Mouse (Mus musculus): Measurements from ENCODE around the gene Adra2b.

The Adra2b gene

GRCm38 (mm10) chr2:127362459-127363281, at the start of gene Adra2b:
Gene Adra2b, plus strand, starts transcription at chr2:127363208.
- peak; percentile 88 for DNase-seq (ENCODE audit: low spot score)

GRCm38 (mm10) chr2:127313878-127314277, 49.1 kb upstream of the Adra2b start:
- DNase-seq (ENCODE audit: low spot score) = no peak

- DNase-seq (ENCODE audit: low spot score) = no peak
Observed at GRCm38 (mm10) chr2:127314467-127315154, 48.4 kb upstream of the Adra2b start.

- DNase-seq (ENCODE audit: low spot score) = no peak
Observed at GRCm38 (mm10) chr2:127315155-127315470, 47.9 kb upstream of the Adra2b start.

- no peak for DNase-seq (ENCODE audit: low spot score)
Observed at GRCm38 (mm10) chr2:127316431-127316830, 46.6 kb upstream of the Adra2b start.

GRCm38 (mm10) chr2:127318136-127318535, 44.9 kb upstream of the Adra2b start:
- DNase-seq (ENCODE audit: low spot score) = no peak

GRCm38 (mm10) chr2:127319071-127319470, 43.9 kb upstream of the Adra2b start:
- DNase-seq (ENCODE audit: low spot score) = no peak

- DNase-seq (ENCODE audit: low spot score) = no peak
Observed at GRCm38 (mm10) chr2:127322671-127323285, 40.2 kb upstream of the Adra2b start.

GRCm38 (mm10) chr2:127323667-127324066, 39.3 kb upstream of the Adra2b start:
- no peak for DNase-seq (ENCODE audit: low spot score)

GRCm38 (mm10) chr2:127324456-127324855, 38.6 kb upstream of the Adra2b start:
- DNase-seq (ENCODE audit: low spot score) = no peak

- no peak for DNase-seq (ENCODE audit: low spot score)
Observed at GRCm38 (mm10) chr2:127328090-127328851, 34.7 kb upstream of the Adra2b start.

GRCm38 (mm10) chr2:127332807-127333570, 30.0 kb upstream of the Adra2b start:
- no peak for DNase-seq (ENCODE audit: low spot score)

GRCm38 (mm10) chr2:127333945-127334603, 28.9 kb upstream of the Adra2b start:
- no peak for DNase-seq (ENCODE audit: low spot score)

GRCm38 (mm10) chr2:127335078-127335541, 27.9 kb upstream of the Adra2b start:
- no peak for DNase-seq (ENCODE audit: low spot score)

GRCm38 (mm10) chr2:127335767-127336496, 27.1 kb upstream of the Adra2b start, which contains the start of gene Dusp2:
Gene Dusp2, plus strand, starts transcription at chr2:127336159.
- DNase-seq (ENCODE audit: low spot score) = peak; percentile 62

- DNase-seq (ENCODE audit: low spot score) = no peak
Observed at GRCm38 (mm10) chr2:127336497-127336832, 26.5 kb upstream of the Adra2b start.

- DNase-seq (ENCODE audit: low spot score) = no peak
Observed at GRCm38 (mm10) chr2:127336885-127337284, 26.1 kb upstream of the Adra2b start.

- no peak for DNase-seq (ENCODE audit: low spot score)
Observed at GRCm38 (mm10) chr2:127337531-127337930, 25.5 kb upstream of the Adra2b start.

GRCm38 (mm10) chr2:127338012-127338411, 25.0 kb upstream of the Adra2b start:
- DNase-seq (ENCODE audit: low spot score) = no peak

- DNase-seq (ENCODE audit: low spot score) = no peak
Observed at GRCm38 (mm10) chr2:127338416-127338815, 24.6 kb upstream of the Adra2b start, which contains the start of gene Astl. Gene Astl, plus strand, starts transcription at chr2:127338639.

Measured in retina, embryonic 14.5 days (tissue).